Mouse (Mus musculus): ENCODE measurements around the gene Cpt1a. TPM values are rescaled to one million over a fixed set of nuclear protein-coding genes. Genes with fewer than 3 reads are reported as not detected.

The Cpt1a gene
- polyA plus RNA-seq, 1 experiment, result 45.9 TPM

GRCm38 (mm10) chr19:3378614-3379013 is 56.5 kb downstream of the Cpt1a start:
- Histone ChIP-seq H3K4me3 (ENCODE audit: extremely low read depth, insufficient read depth, insufficient read length) (no peak overlapping the region), H3K27me3 (ENCODE audit: control insufficient read depth, insufficient read depth, low read length) (no peaks in the 10 kb centered on the region), H3K36me3 (ENCODE audit: control insufficient read depth, insufficient read depth, low read length) (peaks cover 44% of the 10 kb centered on the region), H3K27ac (ENCODE audit: insufficient read depth, low read length) (peak overlapping the region; percentile 37), H3K4me1 (ENCODE audit: control insufficient read depth, insufficient read depth, insufficient read length) (no peaks in the 10 kb centered on the region)
- no peak for DNase-seq (ENCODE audit: low read depth in 1 of 2, low spot score in 2 of 2)
- 89% methylated on average over 3 of the region's 3 CpGs for WGBS
- TF ChIP-seq CTCF (IDR thresholded peaks at IDR 0.05; ENCODE audit: extremely low read depth, insufficient read depth, insufficient read length, insufficient replicate concordance), result no peak
- no peak for TF ChIP-seq POLR2A (IDR thresholded peaks at IDR 0.05; ENCODE audit: low read depth, low read length)

- no peak for TF ChIP-seq POLR2A (IDR thresholded peaks at IDR 0.05; ENCODE audit: low read depth, low read length)
- no peak for TF ChIP-seq CTCF (IDR thresholded peaks at IDR 0.05; ENCODE audit: extremely low read depth, insufficient read depth, insufficient read length, insufficient replicate concordance)
- Histone ChIP-seq H3K36me3 (ENCODE audit: control insufficient read depth, insufficient read depth, low read length) (peaks cover 11% of the 10 kb centered on the region), H3K27me3 (ENCODE audit: control insufficient read depth, insufficient read depth, low read length) (no peaks in the 10 kb centered on the region), H3K4me3 (ENCODE audit: extremely low read depth, insufficient read depth, insufficient read length) (no peak overlapping the region), H3K27ac (ENCODE audit: insufficient read depth, low read length) (no peak overlapping the region), H3K4me1 (ENCODE audit: control insufficient read depth, insufficient read depth, insufficient read length) (peaks cover 2% of the 10 kb centered on the region)
- no peak for DNase-seq (ENCODE audit: low read depth in 1 of 2, low spot score in 2 of 2)
- WGBS, result 71% methylated on average over 6 of the region's 6 CpGs
Measured at GRCm38 (mm10) chr19:3388061-3388460, 65.9 kb downstream of the Cpt1a start.

DNA sequence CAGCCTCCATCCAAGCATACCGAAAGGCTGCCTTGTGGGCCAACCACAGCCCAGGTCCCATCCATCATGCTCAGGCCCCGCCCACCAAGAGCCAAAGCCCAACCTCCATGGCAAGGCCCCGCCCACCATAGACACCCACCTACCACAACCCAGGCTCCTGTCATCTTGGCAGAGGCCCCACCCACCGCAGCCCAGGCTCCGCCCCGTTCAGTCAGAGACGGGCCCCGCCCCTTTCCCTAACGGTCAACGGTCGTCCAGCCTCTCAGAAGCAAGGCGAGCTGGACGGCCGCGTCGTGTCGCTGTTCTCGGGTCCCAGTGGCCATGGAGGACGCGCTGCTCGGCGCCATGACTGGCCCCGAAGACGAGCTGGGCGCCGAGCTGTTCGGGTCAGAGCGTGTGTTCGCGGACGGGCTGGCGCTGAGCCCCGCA is 66.5 kb downstream of the Cpt1a start, which contains the start of gene Tesmin:
Gene Tesmin (plus strand): TSS at position 229 of the 429 bp plus-strand sequence.
- peaks cover 9% of the 10 kb centered on the region for H3K36me3 ChIP-seq (ENCODE audit: control insufficient read depth, insufficient read depth, low read length)
- DNase-seq (ENCODE audit: low read depth in 1 of 2, low spot score in 2 of 2), result peak; percentile 63 to 81
- WGBS, result 3% methylated on average over 33 of the region's 33 CpGs
- H3K27ac ChIP-seq (ENCODE audit: insufficient read depth, low read length), result peak within 1 kb of the TSS; percentile 71
- no peaks in the 10 kb centered on the region for H3K27me3 ChIP-seq (ENCODE audit: control insufficient read depth, insufficient read depth, low read length)
- H3K4me3 ChIP-seq (ENCODE audit: extremely low read depth, insufficient read depth, insufficient read length), result peak within 1 kb of the TSS; percentile 62
- peaks cover 2% of the 10 kb centered on the region for H3K4me1 ChIP-seq (ENCODE audit: control insufficient read depth, insufficient read depth, insufficient read length)
- TF ChIP-seq CTCF (IDR thresholded peaks at IDR 0.05; ENCODE audit: extremely low read depth, insufficient read depth, insufficient read length, insufficient replicate concordance) (peak; percentile 28; the same call in 1 of the 2 replicates), POLR2A (IDR thresholded peaks at IDR 0.05; ENCODE audit: low read depth, low read length) (no peak)

- Histone ChIP-seq H3K36me3 (ENCODE audit: control insufficient read depth, insufficient read depth, low read length) (peaks cover 4% of the 10 kb centered on the region), H3K4me3 (ENCODE audit: extremely low read depth, insufficient read depth, insufficient read length) (peak overlapping the region; percentile 62), H3K4me1 (ENCODE audit: control insufficient read depth, insufficient read depth, insufficient read length) (peaks cover 2% of the 10 kb centered on the region), H3K27me3 (ENCODE audit: control insufficient read depth, insufficient read depth, low read length) (no peaks in the 10 kb centered on the region), H3K27ac (ENCODE audit: insufficient read depth, low read length) (peak overlapping the region; percentile 71)
- peak; percentile 66 to 87 for DNase-seq (ENCODE audit: low read depth in 1 of 2, low spot score in 2 of 2)
- TF ChIP-seq CTCF (IDR thresholded peaks at IDR 0.05; ENCODE audit: extremely low read depth, insufficient read depth, insufficient read length, insufficient replicate concordance) (peak; percentile 75; the same call in 1 of the 2 replicates), POLR2A (IDR thresholded peaks at IDR 0.05; ENCODE audit: low read depth, low read length) (no peak)
- WGBS, result under 1% methylated on average over 43 of the region's 43 CpGs
Measured at GRCm38 (mm10) chr19:3389089-3389488, 67.0 kb downstream of the Cpt1a start.

DNA sequence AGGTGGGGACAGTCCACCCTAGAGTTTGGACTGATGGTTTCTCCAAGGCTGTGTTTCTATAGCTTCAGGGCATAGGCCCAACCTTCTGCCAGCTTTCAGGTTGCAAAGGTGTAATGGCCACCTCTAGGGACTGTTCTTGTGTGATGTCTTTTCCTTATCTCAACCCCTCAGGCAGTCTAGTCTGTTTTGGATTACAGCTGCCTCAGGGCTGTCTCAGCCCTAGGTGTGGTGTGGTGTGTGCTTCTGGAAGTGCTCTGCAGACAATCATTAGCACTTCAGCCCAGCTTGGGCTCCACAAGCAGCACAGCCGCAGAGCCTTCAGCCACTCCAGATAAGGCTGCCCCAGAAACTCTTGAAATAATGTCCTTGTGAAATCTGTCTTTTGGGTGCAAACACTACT is 70.2 kb downstream of the Cpt1a start:
- H3K4me1 ChIP-seq (ENCODE audit: control insufficient read depth, insufficient read depth, insufficient read length), result peaks cover 2% of the 10 kb centered on the region
- no peaks in the 10 kb centered on the region for H3K27me3 ChIP-seq (ENCODE audit: control insufficient read depth, insufficient read depth, low read length)
- no peaks in the 10 kb centered on the region for H3K36me3 ChIP-seq (ENCODE audit: control insufficient read depth, insufficient read depth, low read length)
- no peak overlapping the region for H3K27ac ChIP-seq (ENCODE audit: insufficient read depth, low read length)
- WGBS, result 76% methylated on average over 1 of the region's 1 CpGs
- H3K4me3 ChIP-seq (ENCODE audit: extremely low read depth, insufficient read depth, insufficient read length), result no peak overlapping the region
- DNase-seq (ENCODE audit: low read depth in 1 of 2, low spot score in 2 of 2), result no peak
- TF ChIP-seq CTCF (IDR thresholded peaks at IDR 0.05; ENCODE audit: extremely low read depth, insufficient read depth, insufficient read length, insufficient replicate concordance) (no peak), POLR2A (IDR thresholded peaks at IDR 0.05; ENCODE audit: low read depth, low read length) (no peak)

DNA sequence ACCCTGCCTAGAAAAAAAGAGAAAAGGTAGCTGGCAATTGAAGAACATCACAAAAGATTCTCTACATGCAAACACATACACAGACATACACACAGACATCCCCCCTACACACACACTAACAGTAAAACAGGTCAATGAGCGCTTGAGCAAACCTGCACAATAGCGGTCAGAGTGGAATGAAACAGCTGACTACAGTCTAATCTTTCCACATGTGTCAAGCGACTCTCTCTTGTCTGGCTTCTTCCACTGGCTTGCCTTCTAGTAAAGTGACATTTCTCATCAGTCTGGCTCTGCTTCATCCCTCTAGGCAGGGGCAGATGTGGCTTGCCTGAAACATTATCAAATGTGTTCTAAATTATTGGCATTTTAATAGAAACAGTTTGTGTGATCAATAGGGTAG is 72.1 kb downstream of the Cpt1a start:
- Histone ChIP-seq H3K4me3 (ENCODE audit: extremely low read depth, insufficient read depth, insufficient read length) (no peak overlapping the region), H3K36me3 (ENCODE audit: control insufficient read depth, insufficient read depth, low read length) (no peaks in the 10 kb centered on the region), H3K27ac (ENCODE audit: insufficient read depth, low read length) (no peak overlapping the region), H3K4me1 (ENCODE audit: control insufficient read depth, insufficient read depth, insufficient read length) (no peaks in the 10 kb centered on the region; the same call in 1 of the 2 replicates), H3K27me3 (ENCODE audit: control insufficient read depth, insufficient read depth, low read length) (no peaks in the 10 kb centered on the region)
- no peak for DNase-seq (ENCODE audit: low read depth in 1 of 2, low spot score in 2 of 2)
- TF ChIP-seq CTCF (IDR thresholded peaks at IDR 0.05; ENCODE audit: extremely low read depth, insufficient read depth, insufficient read length, insufficient replicate concordance), result no peak
- TF ChIP-seq POLR2A (IDR thresholded peaks at IDR 0.05; ENCODE audit: low read depth, low read length), result no peak
- WGBS, result 92% methylated on average over 3 of the region's 3 CpGs

DNA sequence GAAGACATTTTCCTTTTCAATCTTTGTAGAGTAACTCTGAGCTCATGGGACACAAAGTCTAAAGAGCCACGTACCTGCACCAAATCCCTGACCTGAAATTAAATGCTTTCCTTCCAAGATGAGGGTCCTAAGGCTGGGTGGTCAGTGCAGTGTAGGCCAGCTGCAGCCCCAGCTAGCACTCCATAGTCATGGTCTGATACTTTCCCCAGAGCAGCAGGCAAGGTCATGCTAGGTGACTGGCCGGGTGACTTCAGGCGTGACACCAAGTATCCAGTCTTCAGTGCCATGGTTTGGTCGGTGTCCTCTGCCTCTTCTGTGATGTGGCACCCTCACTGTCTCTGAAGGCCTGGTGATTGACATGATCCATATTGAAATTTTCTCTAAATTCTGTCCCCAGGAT is 77.9 kb downstream of the Cpt1a start:
- Histone ChIP-seq H3K27me3 (ENCODE audit: control insufficient read depth, insufficient read depth, low read length) (no peaks in the 10 kb centered on the region), H3K36me3 (ENCODE audit: control insufficient read depth, insufficient read depth, low read length) (no peaks in the 10 kb centered on the region), H3K27ac (ENCODE audit: insufficient read depth, low read length) (no peak overlapping the region), H3K4me1 (ENCODE audit: control insufficient read depth, insufficient read depth, insufficient read length) (no peaks in the 10 kb centered on the region; the same call in 1 of the 2 replicates), H3K4me3 (ENCODE audit: extremely low read depth, insufficient read depth, insufficient read length) (no peak overlapping the region)
- 85% methylated on average over 4 of the region's 4 CpGs for WGBS
- TF ChIP-seq POLR2A (IDR thresholded peaks at IDR 0.05; ENCODE audit: low read depth, low read length) (no peak), CTCF (IDR thresholded peaks at IDR 0.05; ENCODE audit: extremely low read depth, insufficient read depth, insufficient read length, insufficient replicate concordance) (no peak)
- no peak for DNase-seq (ENCODE audit: low read depth in 1 of 2, low spot score in 2 of 2)

Measured in spleen, adult 2 months (tissue).